Mouse (Mus musculus) embryonic facial prominence, embryonic 11.5 days (tissue): Measurements from ENCODE around the gene Cep128. TPM values are rescaled to one million over a fixed set of nuclear protein-coding genes. Genes with fewer than 3 reads are reported as not detected.
A peak's percentile ranks its signal among the peaks of the same experiment; 100 is the strongest.

Experiments used
- ATAC-seq: fragments of 200-750 bp; cut with Nextera tagmentation; replicated peaks from 2 replicates; pipeline ENCODE4 v1.8.0; 2017; ENCODE audit warnings: low read depth; ENCODE audit not compliant: insufficient number of reproducible peaks, low FRiP score, low TSS enrichment
- DNase-seq: peaks from one replicate; pipeline ENCODE4 v3.0.0-alpha.2; 2015; ENCODE audit warnings: low spot score
- H3K27ac ChIP-seq: fragments of 300-500 bp; sonication (generic); replicated peaks from 2 replicates; pipeline ENCODE4 v1.5.1; 2014; ENCODE audit warnings: mild to moderate bottlenecking, low read depth, low read length, control low read depth
- H3K27me3 ChIP-seq: fragments of 300-500 bp; sonication (generic); 2 replicates; pipeline ENCODE4 v1.6.1; 2014; ENCODE audit warnings: mild to moderate bottlenecking, low read length, moderate library complexity, mixed read lengths; ENCODE audit not compliant: control insufficient read depth, insufficient read depth
- H3K36me3 ChIP-seq: fragments of 300-500 bp; sonication (generic); replicated peaks from 2 replicates; pipeline ENCODE4 v1.6.1; 2014; ENCODE audit warnings: low read depth, mild to moderate bottlenecking, low read length, moderate library complexity, mixed read lengths; ENCODE audit not compliant: control insufficient read depth, insufficient read depth
- H3K4me1 ChIP-seq: fragments of 300-500 bp; sonication (generic); 2 replicates; pipeline ENCODE4 v1.6.1; 2014; ENCODE audit warnings: low read length, mixed read lengths; ENCODE audit not compliant: control insufficient read depth, insufficient read depth
- H3K4me2 ChIP-seq: fragments of 300-500 bp; sonication (generic); 2 replicates; pipeline ENCODE4 v1.6.1; 2014; ENCODE audit warnings: low read depth, mild to moderate bottlenecking, control low read depth, low read length, moderate library complexity
- H3K4me3 ChIP-seq: fragments of 300-500 bp; sonication (generic); 2 replicates; pipeline ENCODE4 v1.5.1; 2014; ENCODE audit warnings: low read depth, low read length, control low read depth
- H3K9ac ChIP-seq: fragments of 300-500 bp; sonication (generic); replicated peaks from 2 replicates; pipeline ENCODE4 v1.6.1; 2014; ENCODE audit warnings: mild to moderate bottlenecking, control low read depth, low read length
- H3K9me3 ChIP-seq: fragments of 300-500 bp; sonication (generic); replicated peaks from 2 replicates; pipeline ENCODE4 v1.6.1; 2016; ENCODE audit warnings: mild to moderate bottlenecking, low read length, inconsistent platforms, mixed read lengths; ENCODE audit not compliant: control insufficient read depth
- WGBS: fragments of 180-500 bp; shearing (Covaris S2); extraction: QIAGEN DNeasy Blood & Tissue Kit; methylation state at CpG from one replicate; pipeline ENCODE4 v1.1.7; 2014; 5-methylcytosine and 5-hydroxymethylcytosine counted together
- polyA plus RNA-seq: library from polyadenylated mRNA; unstranded; fragments of >200 nt; fragmentation: Nextera tagmentation; extraction: Ambion mirVana; gene quantifications from 2 replicates; pipeline ENCODE4 v1.2.1, GENCODE M21; 2014

Gene Cep128
- polyA plus RNA-seq, 1 experiment from 2014 or later = 10.8 TPM

DNA sequence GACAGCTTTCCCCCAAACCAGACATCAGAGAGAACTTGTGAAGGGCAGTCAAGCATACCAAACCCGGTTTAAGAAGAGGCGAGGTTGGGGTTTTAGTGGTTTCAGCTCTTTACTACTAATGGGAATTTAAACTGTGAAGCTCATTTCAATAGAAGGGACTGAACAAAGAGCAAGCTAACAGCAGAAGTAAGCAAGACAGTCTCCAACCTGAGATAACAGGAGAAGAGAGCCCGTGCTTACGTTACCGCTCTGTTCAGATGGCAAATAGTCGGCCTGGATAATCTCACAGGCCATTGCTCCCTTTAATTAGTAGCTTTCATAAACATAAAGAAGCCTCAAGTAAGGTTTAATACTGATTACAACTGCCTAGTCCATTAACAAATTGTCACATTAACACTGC is 286.3 kb downstream of the Cep128 start:
- Histone ChIP-seq H3K27me3 (no peaks in the 10 kb centered on the region), H3K4me1 (no peaks in the 10 kb centered on the region), H3K4me2 (no peak overlapping the region), H3K9ac (no peak overlapping the region), H3K9me3 (no peaks in the 10 kb centered on the region), H3K4me3 (no peak overlapping the region), H3K36me3 (no peaks in the 10 kb centered on the region), H3K27ac (no peak overlapping the region)
- ATAC-seq (no peak), DNase-seq (no peak)
- 67% methylated on average over 6 of the region's 6 CpGs for WGBS

DNA sequence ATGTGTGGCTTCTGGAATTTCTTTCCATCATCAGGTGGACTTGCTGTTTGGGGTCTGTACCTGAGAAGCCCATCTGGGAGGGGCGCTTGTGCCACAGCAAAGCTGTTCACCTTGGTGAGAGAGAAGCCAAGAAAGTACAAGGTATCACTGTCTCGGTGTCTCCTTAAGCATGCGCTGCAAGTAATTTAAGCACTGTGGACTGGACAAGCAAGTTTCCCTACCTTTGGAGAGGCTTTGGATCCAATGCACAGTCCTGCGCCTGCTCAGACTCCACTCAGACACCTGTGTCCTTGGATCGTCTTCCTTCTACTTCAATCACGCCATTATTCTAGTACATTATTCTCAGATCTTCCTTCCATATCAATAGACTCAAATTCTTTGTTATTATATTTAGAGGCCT is 288.0 kb downstream of the Cep128 start:
- Histone ChIP-seq H3K9me3 (no peaks in the 10 kb centered on the region), H3K4me1 (no peaks in the 10 kb centered on the region), H3K27me3 (no peaks in the 10 kb centered on the region), H3K4me3 (no peak overlapping the region), H3K9ac (no peak overlapping the region), H3K36me3 (no peaks in the 10 kb centered on the region), H3K4me2 (no peak overlapping the region), H3K27ac (no peak overlapping the region)
- ATAC-seq (no peak; the same call in 1 of the 2 replicates), DNase-seq (peak; percentile 12)
- 91% methylated on average over 6 of the region's 6 CpGs for WGBS

DNA sequence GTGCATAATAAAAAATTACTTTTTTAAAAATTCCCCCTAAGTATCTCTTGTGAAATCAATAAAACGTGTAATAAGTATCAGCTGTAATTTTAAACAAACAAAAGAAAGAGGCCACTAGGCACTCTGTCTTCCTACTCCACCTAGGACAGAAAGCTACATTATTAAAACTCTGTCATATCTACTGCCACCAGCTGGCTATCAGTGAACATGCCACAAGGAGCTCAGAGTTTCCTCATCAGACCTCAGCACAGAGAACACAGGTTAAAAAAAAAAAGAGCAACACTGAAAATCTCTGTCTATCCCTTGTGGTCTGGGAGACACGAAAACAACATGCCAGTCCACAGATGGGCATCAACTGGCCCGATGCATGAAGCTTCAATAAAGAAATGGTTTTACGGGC is 295.9 kb downstream of the Cep128 start:
- DNase-seq = no peak
- no peak for ATAC-seq
- H3K4me3 ChIP-seq = no peak overlapping the region
- WGBS = 83% methylated on average over 4 of the region's 4 CpGs
- no peaks in the 10 kb centered on the region for H3K36me3 ChIP-seq
- no peaks in the 10 kb centered on the region for H3K27me3 ChIP-seq
- no peak overlapping the region for H3K27ac ChIP-seq
- no peaks in the 10 kb centered on the region for H3K4me1 ChIP-seq
- H3K9me3 ChIP-seq = no peaks in the 10 kb centered on the region
- H3K4me2 ChIP-seq = no peak overlapping the region
- no peak overlapping the region for H3K9ac ChIP-seq

DNA sequence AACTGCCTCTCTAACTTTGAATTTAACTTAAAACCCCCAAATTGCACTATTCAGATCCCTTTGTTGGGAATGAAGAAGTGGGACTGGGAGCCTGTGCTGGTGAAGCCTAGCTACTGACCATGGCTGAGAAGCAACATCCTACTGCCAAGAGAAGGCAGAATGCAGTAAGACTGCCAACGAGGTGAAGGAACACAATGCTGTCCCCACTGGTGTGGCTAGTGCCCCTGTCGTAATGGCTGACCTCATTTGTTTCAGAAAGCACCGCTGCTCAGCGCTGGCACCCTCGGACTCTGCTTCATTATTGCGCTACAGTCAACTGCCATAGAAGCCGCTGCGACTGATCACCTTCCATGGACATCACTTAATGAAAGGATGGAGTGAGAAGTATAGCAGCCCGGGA is 298.2 kb downstream of the Cep128 start:
- no peak overlapping the region for H3K4me2 ChIP-seq
- ATAC-seq (no peak), DNase-seq (no peak)
- no peaks in the 10 kb centered on the region for H3K9me3 ChIP-seq
- H3K36me3 ChIP-seq = no peaks in the 10 kb centered on the region
- no peak overlapping the region for H3K9ac ChIP-seq
- H3K27ac ChIP-seq = no peak overlapping the region
- no peaks in the 10 kb centered on the region for H3K4me1 ChIP-seq
- no peak overlapping the region for H3K4me3 ChIP-seq
- WGBS = 91% methylated on average over 9 of the region's 9 CpGs
- H3K27me3 ChIP-seq = no peaks in the 10 kb centered on the region

DNA sequence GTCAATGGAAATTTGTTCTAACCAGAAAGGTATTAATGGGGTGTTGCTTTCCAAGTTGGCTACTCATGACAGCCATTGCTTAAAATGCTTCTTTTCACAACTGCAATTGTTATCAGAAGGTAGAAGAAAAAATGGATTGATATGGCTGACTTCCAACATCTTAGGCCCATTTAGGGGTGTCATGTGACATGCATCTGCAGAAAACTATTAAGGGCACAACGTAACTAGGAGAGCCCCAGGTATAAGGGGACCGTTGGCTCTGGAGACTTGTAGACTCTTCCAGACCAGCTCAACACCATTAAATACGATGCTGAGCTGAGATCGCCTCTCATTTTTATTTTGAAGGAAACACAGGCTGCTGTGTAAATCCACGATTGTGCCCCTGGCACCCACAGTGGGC is 308.6 kb downstream of the Cep128 start:
- Histone ChIP-seq H3K27ac (no peak overlapping the region), H3K4me2 (no peak overlapping the region), H3K9ac (no peak overlapping the region), H3K27me3 (no peaks in the 10 kb centered on the region), H3K4me3 (no peak overlapping the region), H3K9me3 (no peaks in the 10 kb centered on the region), H3K4me1 (no peaks in the 10 kb centered on the region), H3K36me3 (no peaks in the 10 kb centered on the region)
- WGBS = 94% methylated on average over 5 of the region's 5 CpGs
- no peak for DNase-seq
- no peak for ATAC-seq

DNA sequence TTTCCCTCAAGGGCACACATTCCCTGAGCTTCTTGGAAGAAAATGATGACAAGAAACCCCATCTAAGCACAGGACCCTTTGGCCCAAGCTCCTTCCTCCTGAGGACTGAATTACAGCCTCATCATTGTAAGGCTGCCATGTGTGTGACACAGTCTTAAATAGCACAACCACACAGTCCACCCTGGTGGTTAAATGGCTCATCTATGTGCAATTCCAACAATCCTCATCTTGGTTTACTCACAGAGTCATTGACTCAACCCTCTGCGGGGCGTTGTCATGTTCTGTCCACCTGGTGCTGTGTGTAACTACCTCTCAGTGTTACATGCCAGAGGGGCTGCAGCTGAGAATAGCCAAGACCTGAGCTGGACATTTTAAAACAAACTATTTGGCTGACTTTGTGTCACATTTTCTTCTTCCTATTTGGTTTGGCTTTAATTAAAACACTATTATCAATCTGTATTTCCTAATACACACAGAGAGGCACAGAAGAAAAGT is 313.6 kb downstream of the Cep128 start:
- ATAC-seq = no peak
- no peaks in the 10 kb centered on the region for H3K36me3 ChIP-seq
- no peak overlapping the region for H3K27ac ChIP-seq
- no peak overlapping the region for H3K4me2 ChIP-seq
- 92% methylated on average over 2 of the region's 2 CpGs for WGBS
- no peaks in the 10 kb centered on the region for H3K4me1 ChIP-seq
- H3K9ac ChIP-seq = no peak overlapping the region
- H3K27me3 ChIP-seq = no peaks in the 10 kb centered on the region
- no peak for DNase-seq
- no peaks in the 10 kb centered on the region for H3K9me3 ChIP-seq
- H3K4me3 ChIP-seq = no peak overlapping the region

DNA sequence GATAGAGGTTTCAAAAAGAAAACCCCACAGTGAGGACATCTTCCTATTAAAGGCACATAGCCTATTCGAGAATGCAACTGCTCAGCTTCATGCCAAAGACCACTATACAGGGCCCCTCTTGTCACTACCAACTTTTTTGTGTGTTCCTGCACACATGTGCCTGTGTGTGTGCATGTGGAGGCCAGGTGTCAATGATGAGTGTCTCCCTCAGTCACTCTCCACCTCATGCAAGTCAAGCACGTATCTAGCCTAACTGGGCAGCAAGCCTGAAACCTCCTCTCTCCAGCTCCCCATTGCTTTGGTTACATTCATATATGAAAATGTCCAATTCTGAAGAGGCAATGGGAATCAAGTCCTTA is 317.1 kb downstream of the Cep128 start:
- H3K4me1 ChIP-seq = no peaks in the 10 kb centered on the region
- DNase-seq = no peak
- H3K4me3 ChIP-seq = no peak overlapping the region
- no peak overlapping the region for H3K4me2 ChIP-seq
- no peaks in the 10 kb centered on the region for H3K9me3 ChIP-seq
- H3K36me3 ChIP-seq = no peaks in the 10 kb centered on the region
- WGBS = 91% methylated on average over 2 of the region's 2 CpGs
- no peak overlapping the region for H3K27ac ChIP-seq
- no peak overlapping the region for H3K9ac ChIP-seq
- H3K27me3 ChIP-seq = no peaks in the 10 kb centered on the region
- ATAC-seq = no peak

DNA sequence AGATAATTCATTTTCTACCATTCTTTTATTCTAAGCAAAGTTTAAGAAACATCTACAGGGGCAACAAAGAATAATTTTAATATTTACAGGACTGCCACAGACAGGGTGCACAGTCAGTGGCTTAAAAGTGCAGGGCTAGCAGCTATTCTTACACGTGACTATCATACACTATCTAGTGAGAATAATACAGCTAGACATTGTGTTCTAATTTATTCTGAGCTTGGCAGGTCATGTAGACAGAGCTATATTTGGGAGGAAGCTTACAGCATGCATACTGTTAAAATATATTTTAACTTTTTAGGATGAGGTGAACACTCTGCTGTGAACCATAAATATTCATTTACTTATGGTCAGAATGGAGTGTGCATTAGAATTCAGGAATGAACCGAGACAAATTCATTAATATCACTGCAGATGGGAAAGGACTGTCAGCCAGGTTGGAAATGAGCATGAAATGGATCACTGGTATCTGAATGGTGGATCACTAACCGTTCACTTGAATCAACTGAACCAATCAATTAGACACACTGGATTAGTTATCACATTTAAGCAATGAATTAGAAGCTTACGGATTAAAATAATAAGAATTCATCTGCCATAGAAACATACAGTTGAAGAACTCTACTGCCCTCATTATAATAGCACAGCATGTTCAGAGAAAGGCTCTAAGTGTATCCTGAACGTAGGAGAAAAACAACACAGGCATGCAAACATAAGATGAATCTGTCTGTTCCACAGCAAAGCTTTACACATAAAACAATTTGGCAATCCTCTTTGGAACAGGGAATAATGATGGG is 317.7 kb downstream of the Cep128 start:
- Histone ChIP-seq H3K27ac (no peak overlapping the region), H3K4me2 (no peak overlapping the region), H3K9me3 (no peaks in the 10 kb centered on the region), H3K36me3 (no peaks in the 10 kb centered on the region), H3K4me3 (no peak overlapping the region), H3K9ac (no peak overlapping the region), H3K27me3 (no peaks in the 10 kb centered on the region), H3K4me1 (no peaks in the 10 kb centered on the region)
- ATAC-seq (0 out of 2 replicates have a peak, but pooled peaks have one; percentile 20), DNase-seq (no peak)
- 80% methylated on average over 5 of the region's 5 CpGs for WGBS
